Mouse (Mus musculus) naive thymus-derived CD4-positive, alpha-beta T cell, adult 2 months (primary cell): ENCODE measurements at regions not wholly inside any gene's neighbourhood (a gene's known extent, or its start where the extent isn't known, plus 50 kb on each side); places are given as distances from the start of the nearest gene placed in this dataset.

Experiments used
- DNase-seq: peaks from one replicate; pipeline ENCODE4 v3.0.0-alpha.2; 2011; ENCODE audit warnings: low read depth

GRCm38 (mm10) chr1:120911962-120912670 lies 309.9 kb downstream of the En1 start:
- DNase-seq = no peak

GRCm38 (mm10) chr1:120921540-120921939 lies 319.3 kb downstream of the En1 start:
- DNase-seq = no peak

GRCm38 (mm10) chr1:120925271-120925670 lies 323.1 kb downstream of the En1 start:
- no peak for DNase-seq

DNA sequence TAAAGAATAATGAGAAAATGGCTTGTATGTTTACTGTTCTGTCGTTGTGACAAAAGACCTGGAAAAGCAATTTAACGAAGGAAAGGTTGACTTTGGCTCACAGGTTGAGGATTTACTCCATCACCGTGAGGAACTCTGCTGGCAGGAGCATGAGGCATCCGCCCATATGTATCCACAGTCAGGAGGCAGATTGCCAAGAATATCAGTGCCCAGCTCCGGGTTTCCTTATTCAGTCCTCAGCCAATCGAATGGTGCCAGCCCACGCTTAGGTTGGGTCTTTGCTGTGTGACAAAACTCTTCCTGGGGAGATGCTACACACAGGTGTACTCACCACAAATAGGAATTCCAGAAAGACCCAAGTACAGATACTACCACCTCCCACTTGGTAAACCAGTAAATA lies 327.9 kb downstream of the En1 start:
- no peak for DNase-seq

GRCm38 (mm10) chr1:120935321-120935720 lies 333.1 kb downstream of the En1 start:
- DNase-seq = no peak

- no peak for DNase-seq
Observed at GRCm38 (mm10) chr1:120943711-120944110, 341.5 kb downstream of the En1 start.

- DNase-seq = no peak
Observed at GRCm38 (mm10) chr1:120946349-120946748, 344.1 kb downstream of the En1 start.

DNA sequence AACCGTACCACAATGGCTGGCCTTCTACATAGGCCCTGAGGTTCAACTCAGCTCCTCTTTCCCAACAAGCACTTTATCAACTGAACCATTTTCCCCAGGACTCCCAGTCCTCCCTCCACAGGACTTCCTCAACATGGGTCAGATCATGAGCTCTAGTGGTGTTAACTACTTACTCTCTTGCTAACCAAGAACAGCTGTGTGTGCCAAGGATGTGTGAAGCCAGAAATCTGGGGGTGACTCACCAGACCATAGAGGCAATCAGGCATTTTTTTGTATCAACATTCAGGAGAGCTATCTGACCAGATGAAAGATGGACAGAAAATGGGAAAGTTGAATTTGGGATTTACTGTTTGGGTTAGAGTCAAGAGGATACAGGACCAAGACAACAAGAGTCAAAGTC lies 359.0 kb downstream of the En1 start:
- DNase-seq = no peak

DNA sequence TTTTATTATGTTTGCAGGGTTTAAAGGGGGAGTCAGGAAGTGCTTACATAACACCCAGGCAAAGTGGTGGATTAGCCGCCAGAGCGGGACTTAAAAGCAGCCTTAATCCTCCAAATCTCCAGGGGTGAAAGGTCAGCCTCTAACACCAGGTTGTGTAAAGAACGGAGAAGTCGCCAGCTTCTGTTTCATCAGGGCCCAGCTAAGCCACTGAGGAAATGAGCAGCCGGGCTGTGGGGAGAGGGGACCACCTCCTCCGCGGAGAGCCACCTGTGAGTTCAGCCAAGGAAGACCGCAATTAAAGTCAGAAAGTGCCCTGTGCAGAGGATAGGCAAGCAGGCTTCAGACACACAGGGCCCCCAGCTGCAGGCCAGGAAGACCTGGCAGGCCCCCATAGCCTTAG lies 359.8 kb downstream of the En1 start:
- no peak for DNase-seq

DNA sequence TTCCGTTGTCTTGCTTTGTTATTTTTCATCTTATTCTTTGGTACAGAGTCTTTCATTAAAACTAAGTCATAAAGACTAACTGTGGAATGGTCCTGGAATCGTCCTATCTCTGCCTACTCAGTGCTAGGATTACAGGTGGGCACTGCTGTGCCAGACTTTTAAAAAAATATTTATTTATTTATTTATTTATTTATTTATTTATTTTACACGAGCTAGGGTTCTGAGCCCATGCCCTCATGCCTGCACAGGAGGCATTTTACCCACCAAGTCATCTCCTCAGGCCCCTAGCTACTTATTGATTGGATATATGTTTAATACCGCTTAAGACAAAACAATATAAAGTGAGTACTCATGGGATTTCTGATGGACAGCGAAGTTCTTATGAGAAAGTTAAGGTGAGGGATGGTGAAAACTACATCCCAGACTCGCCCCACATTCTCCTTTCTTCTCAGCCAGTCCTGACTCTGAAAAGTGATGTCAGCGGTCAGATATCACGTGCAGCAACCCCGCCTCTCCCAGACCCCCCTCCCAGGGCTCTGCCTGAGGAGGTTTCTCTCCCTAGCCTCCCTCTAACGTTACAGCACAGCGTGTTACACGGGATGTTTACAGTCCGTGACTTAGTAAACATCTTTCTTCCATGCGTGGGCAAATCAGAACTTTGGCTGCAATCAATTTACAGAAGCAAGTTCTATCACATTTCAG lies 361.4 kb downstream of the En1 start:
- DNase-seq = no peak

DNA sequence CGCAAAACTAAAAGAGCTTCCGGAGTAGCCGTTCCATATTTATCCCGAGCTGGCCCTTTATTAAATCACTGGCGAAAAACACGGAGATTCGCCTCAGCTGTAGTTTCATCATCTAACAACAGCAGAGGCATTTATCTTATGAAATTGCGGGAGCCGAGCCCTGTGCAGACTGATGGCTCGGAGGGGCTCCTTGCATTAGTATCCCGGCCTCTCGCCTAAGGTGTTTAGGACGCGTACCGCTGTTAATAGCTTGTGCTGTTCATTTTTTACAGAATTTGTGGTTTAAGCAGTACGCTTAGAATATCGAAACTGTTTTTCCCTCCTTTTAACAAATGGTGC lies 361.9 kb downstream of the En1 start:
- DNase-seq = no peak

- no peak for DNase-seq
Observed at GRCm38 (mm10) chr1:120966132-120966531, 363.9 kb downstream of the En1 start.

- no peak for DNase-seq
Observed at GRCm38 (mm10) chr1:120974661-120975060, 357.7 kb downstream of the Insig2 start.

DNA sequence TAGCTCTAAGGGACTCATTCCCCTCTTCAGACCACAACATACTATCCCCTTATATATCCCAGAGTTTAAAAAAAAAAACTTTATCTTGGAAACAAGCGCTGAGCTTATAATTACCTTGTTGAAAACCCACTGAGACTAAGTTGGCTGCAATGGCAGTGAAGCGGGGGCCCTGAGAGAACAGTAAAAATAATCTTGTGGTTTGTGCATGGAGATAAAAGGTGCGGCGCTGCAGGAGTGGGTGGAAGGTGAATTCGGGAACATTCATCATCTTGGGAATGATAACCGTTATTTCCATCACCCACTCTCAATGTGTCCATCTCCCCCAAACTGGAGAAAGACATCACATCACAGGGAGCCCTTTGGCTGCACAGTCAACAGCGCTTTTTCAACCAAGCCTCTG lies 327.9 kb downstream of the Insig2 start:
- DNase-seq = no peak

- no peak for DNase-seq
Observed at GRCm38 (mm10) chr1:121005198-121005597, 327.2 kb downstream of the Insig2 start.

- no peak for DNase-seq
Observed at GRCm38 (mm10) chr1:121012126-121012525, 320.3 kb downstream of the Insig2 start.

- no peak for DNase-seq
Observed at GRCm38 (mm10) chr1:121013839-121014503, 318.4 kb downstream of the Insig2 start.

- no peak for DNase-seq
Observed at GRCm38 (mm10) chr1:121029375-121029774, 303.0 kb downstream of the Insig2 start.

DNA sequence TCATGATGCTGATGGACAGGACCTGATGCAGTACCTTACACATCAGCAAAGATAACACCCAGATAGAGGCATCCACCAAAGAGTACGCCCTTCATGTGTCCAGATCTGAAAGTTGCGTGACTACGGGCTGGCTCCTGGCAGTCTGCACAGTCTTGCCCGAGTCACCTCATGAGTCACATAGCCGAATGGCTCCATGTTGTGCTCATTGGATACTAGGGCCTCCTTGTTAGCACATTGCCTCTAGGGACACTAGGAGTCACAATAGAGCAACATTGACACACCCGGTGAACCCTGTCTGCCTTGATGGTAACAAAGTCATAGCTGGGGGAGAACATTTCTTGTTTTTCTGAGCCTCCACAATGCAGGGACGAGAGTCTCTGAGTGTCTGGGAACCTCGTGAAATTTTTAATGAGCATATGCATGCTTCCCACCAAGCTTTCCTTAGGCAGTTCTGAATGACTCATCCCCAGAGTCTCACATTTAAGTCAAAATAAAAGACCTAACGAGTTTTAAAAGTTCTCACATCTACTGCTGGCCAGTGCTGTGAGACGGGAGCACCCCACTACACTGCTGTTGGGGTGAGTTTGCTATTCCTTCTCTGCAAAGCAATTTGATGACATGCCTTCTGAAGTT lies 297.5 kb downstream of the Insig2 start:
- DNase-seq = no peak

DNA sequence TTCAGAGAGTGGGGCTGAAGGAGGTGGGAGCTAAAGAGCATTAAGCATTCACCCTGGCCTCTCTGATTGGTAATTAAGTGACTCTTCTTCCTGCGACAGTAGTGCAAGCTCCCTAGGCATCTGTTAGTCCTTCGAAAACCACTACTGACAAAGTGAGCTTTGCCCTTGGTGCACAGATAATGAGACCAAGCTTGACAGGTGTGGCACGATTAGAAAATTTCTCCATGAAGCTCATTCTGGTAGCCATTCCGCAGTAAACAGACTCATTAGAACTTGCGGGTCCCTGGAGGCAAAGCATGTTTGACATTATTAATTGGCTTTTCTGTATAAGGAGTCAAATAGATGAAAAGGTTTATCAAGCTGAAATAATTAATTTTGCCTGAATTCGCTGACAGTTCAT lies 285.8 kb downstream of the Insig2 start:
- no peak for DNase-seq

GRCm38 (mm10) chr1:121047406-121047805 lies 285.0 kb downstream of the Insig2 start:
- no peak for DNase-seq

- DNase-seq = no peak
Observed at GRCm38 (mm10) chr1:121049684-121050083, 282.7 kb downstream of the Insig2 start.
